Comparison of ENCODE assay signal across 20 mouse cellular contexts in the genomic region with DNA sequence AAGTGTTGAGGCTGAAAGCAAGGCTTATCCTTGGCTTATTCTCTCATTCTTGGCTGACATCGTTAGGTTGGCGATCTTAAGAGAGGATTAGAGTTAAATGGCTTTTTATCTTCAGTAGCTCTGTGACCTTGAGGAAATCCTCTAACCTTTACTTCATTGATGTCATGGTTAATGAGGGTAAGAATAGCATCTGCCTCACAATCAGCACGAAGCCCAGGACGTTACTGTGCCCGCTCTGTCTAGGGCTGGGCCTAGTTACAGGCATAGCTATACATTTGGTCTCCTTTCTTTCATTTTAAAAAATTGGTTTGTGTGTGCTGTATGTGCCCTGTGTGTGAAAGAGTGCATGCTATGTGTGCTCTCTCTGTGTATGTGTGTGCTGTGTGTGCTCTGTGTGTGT.
DNase-seq lines count a peak whose midpoint lies in the region; ATAC-seq and TF ChIP-seq lines count a peak whose summit lies in the region.
"Had no signal": no experiment of that assay in that cellular context is flagged by ENCODE, and none has a peak within 500 bp of the region (broad histone marks: within the 10 kb centered on the region; RNA-seq: fewer than 3 reads in every experiment).

No protein-coding gene starts in this region.

- H3K36me3 ChIP-seq in heart, embryonic 10.5 days, result no peaks in the 10 kb centered on the region
- H3K36me3 ChIP-seq in heart, embryonic 14.5 days (ENCODE audit: control insufficient read depth, insufficient read depth, low read length), result no peaks in the 10 kb centered on the region
- H3K36me3 ChIP-seq in midbrain, embryonic 13.5 days, result no peaks in the 10 kb centered on the region
- no peaks in the 10 kb centered on the region for H3K36me3 ChIP-seq in midbrain, embryonic 16.5 days (ENCODE audit: control insufficient read depth, insufficient read depth, low read length)
- H3K36me3 ChIP-seq in hindbrain, postnatal 0 days (ENCODE audit: insufficient read depth, low read length), result no peaks in the 10 kb centered on the region
- H3K36me3 ChIP-seq: embryonic facial prominence, embryonic 15.5 days; forebrain, embryonic 10.5 days; hindbrain, embryonic 12.5 days had no signal

- TF ChIP-seq CTCF in hindbrain, postnatal 0 days (IDR thresholded peaks at IDR 0.05; ENCODE audit: low read depth), result no peak

- H3K4me3 ChIP-seq in heart, embryonic 10.5 days, result no peak overlapping the region
- peak overlapping the region in 1 of 2 experiments; percentile 13; a peak in 1 of 4 replicates for H3K4me3 ChIP-seq in heart, embryonic 14.5 days (ENCODE audit: control insufficient read depth in 1 of 2, insufficient read depth in 1 of 2, low read depth in 1 of 2, low read length in 2 of 2)
- H3K4me3 ChIP-seq in midbrain, embryonic 13.5 days (replicated peaks), result no peak overlapping the region
- no peak overlapping the region for H3K4me3 ChIP-seq in midbrain, embryonic 16.5 days (ENCODE audit: low read depth, low read length)
- no peak overlapping the region for H3K4me3 ChIP-seq in hindbrain, postnatal 0 days (ENCODE audit: low read length)
- H3K4me3 ChIP-seq: embryonic facial prominence, embryonic 15.5 days; erythroblast, embryonic 14.5 days; forebrain, embryonic 10.5 days; hindbrain, embryonic 12.5 days had no signal

- no peaks in the 10 kb centered on the region for H3K27me3 ChIP-seq in heart, embryonic 10.5 days (ENCODE audit: insufficient read depth, poor library complexity, severe bottlenecking)
- no peaks in the 10 kb centered on the region for H3K27me3 ChIP-seq in heart, embryonic 14.5 days (ENCODE audit: control insufficient read depth, insufficient read depth, low read length)
- no peaks in the 10 kb centered on the region for H3K27me3 ChIP-seq in midbrain, embryonic 13.5 days
- no peaks in the 10 kb centered on the region for H3K27me3 ChIP-seq in midbrain, embryonic 16.5 days (ENCODE audit: control insufficient read depth, insufficient read depth, low read depth, low read length)
- no peaks in the 10 kb centered on the region for H3K27me3 ChIP-seq in hindbrain, postnatal 0 days (ENCODE audit: insufficient read depth, low read length)
- H3K27me3 ChIP-seq: embryonic facial prominence, embryonic 15.5 days; hindbrain, embryonic 12.5 days had no signal

- WGBS in heart, embryonic 10.5 days, result 39% methylated on average over 5 of the region's 5 CpGs
- WGBS in heart, embryonic 14.5 days, result 30% methylated on average over 5 of the region's 5 CpGs
- WGBS in midbrain, embryonic 13.5 days, result 28% methylated on average over 5 of the region's 5 CpGs
- WGBS in midbrain, embryonic 16.5 days, result 25% methylated on average over 5 of the region's 5 CpGs
- 57% methylated on average over 5 of the region's 5 CpGs for WGBS in hindbrain, postnatal 0 days

- ATAC-seq in heart, embryonic 14.5 days (ENCODE audit: insufficient number of reproducible peaks, insufficient read depth, low FRiP score, low read depth), result no peak
- ATAC-seq in midbrain, embryonic 13.5 days, result peak; percentile 30; the same call in 1 of the 2 replicates
- ATAC-seq in midbrain, embryonic 16.5 days, result no peak
- ATAC-seq in hindbrain, postnatal 0 days, result no peak
- ATAC-seq: forebrain, embryonic 16.5 days had no signal

- H3K4me1 ChIP-seq in heart, embryonic 10.5 days, result peaks cover 43% of the 10 kb centered on the region
- H3K4me1 ChIP-seq in heart, embryonic 14.5 days (ENCODE audit: control insufficient read depth in 2 of 2, insufficient read depth in 2 of 2, low read length in 2 of 2), result peaks cover 16 to 23% of the 10 kb centered on the region in 2 experiments
- peaks cover 18% of the 10 kb centered on the region; the same call in 1 of the 2 replicates for H3K4me1 ChIP-seq in midbrain, embryonic 13.5 days (replicated peaks)
- peaks cover 6% of the 10 kb centered on the region; the same call in 1 of the 2 replicates for H3K4me1 ChIP-seq in midbrain, embryonic 16.5 days (ENCODE audit: control insufficient read depth, insufficient read depth, low read length)
- H3K4me1 ChIP-seq in hindbrain, postnatal 0 days (ENCODE audit: insufficient read depth, low read length), result peaks cover 3% of the 10 kb centered on the region; the same call in 1 of the 2 replicates
- H3K4me1 ChIP-seq: embryonic facial prominence, embryonic 15.5 days had no signal

- no peak for DNase-seq in heart, embryonic 10.5 days (ENCODE audit: low spot score)
- DNase-seq in heart, adult 8-10 months (ENCODE audit: low spot score), result no peak
- no peak for DNase-seq in heart, postnatal 25 days (ENCODE audit: low spot score)
- DNase-seq in hindbrain, postnatal 0 days (ENCODE audit: low spot score), result no peak
- DNase-seq: adrenal gland, postnatal 10 days; cerebellum, adult 11 months; cerebellum, adult 8-10 months; cerebellum, postnatal 14 days; embryo, embryonic 11 days; gastrocnemius, postnatal 10 days; heart, postnatal 36 days; kidney, adult 11 months had no signal

- intact Hi-C loops in heart, postnatal 25 days (cut with DNase I), result no loop called here

- H3K9ac ChIP-seq in heart, embryonic 14.5 days (ENCODE audit: low read length), result 0 out of 2 replicates have a peak overlapping the region, but pooled peaks have one; percentile 13
- H3K9ac ChIP-seq in midbrain, embryonic 13.5 days (replicated peaks), result no peak overlapping the region
- no peak overlapping the region for H3K9ac ChIP-seq in midbrain, embryonic 16.5 days (ENCODE audit: low read depth, low read length)
- H3K9ac ChIP-seq in hindbrain, postnatal 0 days (replicated peaks; ENCODE audit: low read length), result no peak overlapping the region
- H3K9ac ChIP-seq: embryonic facial prominence, embryonic 15.5 days; hindbrain, embryonic 12.5 days had no signal

- H3K27ac ChIP-seq in heart, embryonic 10.5 days, result peak overlapping the region; percentile 42
- H3K27ac ChIP-seq in heart, embryonic 14.5 days (replicated peaks in 1 of 2; ENCODE audit: control insufficient read depth in 1 of 2, insufficient read depth in 1 of 2, low read depth in 2 of 2, low read length in 2 of 2), result peak overlapping the region in 1 of 2 experiments; percentile 66; a peak in 2 of 4 replicates
- H3K27ac ChIP-seq in midbrain, embryonic 13.5 days, result no peak overlapping the region
- H3K27ac ChIP-seq in midbrain, embryonic 16.5 days (ENCODE audit: low read length), result no peak overlapping the region
- H3K27ac ChIP-seq in hindbrain, postnatal 0 days, result no peak overlapping the region
- H3K27ac ChIP-seq: embryonic facial prominence, embryonic 15.5 days; forebrain, embryonic 10.5 days; hindbrain, embryonic 12.5 days had no signal

- peak overlapping the region; percentile 55 for H3K4me2 ChIP-seq in heart, embryonic 14.5 days (ENCODE audit: low read length)
- no peak overlapping the region for H3K4me2 ChIP-seq in midbrain, embryonic 13.5 days (replicated peaks)
- H3K4me2 ChIP-seq in midbrain, embryonic 16.5 days (ENCODE audit: low read length), result no peak overlapping the region
- H3K4me2 ChIP-seq in hindbrain, postnatal 0 days (ENCODE audit: low read depth, low read length), result no peak overlapping the region
- H3K4me2 ChIP-seq: embryonic facial prominence, embryonic 15.5 days; hindbrain, embryonic 12.5 days had no signal

- H3K9me3 ChIP-seq in heart, embryonic 10.5 days, result no peaks in the 10 kb centered on the region
- H3K9me3 ChIP-seq in heart, embryonic 14.5 days (ENCODE audit: control insufficient read depth, low read length), result 0 out of 2 replicates have a peak, but pooled peaks cover 4% of the 10 kb centered on the region
- H3K9me3 ChIP-seq in midbrain, embryonic 13.5 days, result peaks cover 6% of the 10 kb centered on the region; the same call in 1 of the 2 replicates
- no peaks in the 10 kb centered on the region for H3K9me3 ChIP-seq in midbrain, embryonic 16.5 days (replicated peaks; ENCODE audit: control insufficient read depth, low read length, poor library complexity, severe bottlenecking)
- H3K9me3 ChIP-seq in hindbrain, postnatal 0 days (ENCODE audit: low read length), result no peaks in the 10 kb centered on the region
- H3K9me3 ChIP-seq: embryonic facial prominence, embryonic 15.5 days; forebrain, embryonic 10.5 days had no signal
